Mouse (Mus musculus): ENCODE data around the gene Ehd1.

DNA sequence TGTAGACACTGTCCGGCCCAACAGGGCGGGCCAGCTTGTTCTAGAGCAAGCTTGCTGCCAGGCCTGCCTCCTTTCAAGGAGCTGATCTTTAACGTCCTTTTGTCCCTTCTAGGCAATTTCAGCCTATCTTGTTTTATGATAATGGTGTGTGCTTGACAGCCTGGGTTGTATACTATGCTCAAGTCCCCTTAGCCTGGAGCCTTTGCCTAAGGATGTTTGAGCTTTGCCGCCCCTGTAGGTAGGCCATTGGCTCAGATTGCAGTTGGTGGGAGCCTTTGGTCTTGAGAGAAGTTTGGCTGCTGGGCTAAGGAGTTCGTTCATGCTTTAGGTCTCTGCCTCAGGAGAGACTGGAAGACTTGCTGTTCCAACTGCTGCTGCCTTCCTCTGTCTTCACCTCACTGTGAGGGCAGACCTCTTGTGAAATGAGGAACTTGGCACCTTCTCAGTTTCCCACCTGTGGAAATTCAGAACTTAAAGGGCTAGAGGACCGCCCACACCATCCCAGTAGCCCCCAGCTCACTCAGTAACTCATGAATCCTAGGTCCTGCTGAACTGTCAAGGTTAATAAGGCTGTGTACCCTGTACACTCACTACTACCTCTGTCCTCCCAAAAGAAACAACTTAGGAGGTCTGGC, 2.0 kb downstream of the Ehd1 start:
- TF ChIP-seq POLR2A (IDR thresholded peaks at IDR 0.05; ENCODE audit: low read depth, low read length), result no peak
- TF ChIP-seq CTCF (IDR thresholded peaks at IDR 0.05; ENCODE audit: extremely low read depth, insufficient read depth, insufficient read length, insufficient replicate concordance), result no peak

Data from spleen, adult 2 months (tissue).